Mouse (Mus musculus): ENCODE data around the gene Cntnap2. TPM values are rescaled to one million over a fixed set of nuclear protein-coding genes. Genes with fewer than 3 reads are reported as not detected.

The Cntnap2 gene
- polyA plus RNA-seq, 1 experiment from 2014 or later, result 3.8 TPM

DNA sequence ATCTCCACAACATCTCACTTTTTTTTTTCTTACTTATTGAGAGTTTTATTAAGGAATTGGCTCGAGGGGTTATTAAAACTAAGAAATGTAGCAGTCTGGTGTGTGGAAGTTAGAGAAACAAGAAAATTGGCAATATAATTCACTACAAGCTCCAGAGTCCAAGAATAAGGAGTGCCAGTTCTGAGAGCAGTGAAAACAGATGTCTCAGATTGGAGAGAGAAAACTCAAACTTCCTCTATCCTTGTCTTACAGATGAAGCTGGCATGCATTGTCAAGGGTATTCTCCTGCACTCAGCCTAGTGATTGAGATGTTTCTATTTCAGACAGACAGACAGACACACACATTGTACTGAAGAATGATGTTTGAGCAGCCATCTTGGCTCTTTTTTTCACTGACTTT lies 1984.4 kb downstream of the Cntnap2 start:
- WGBS, result 86% methylated on average over 1 of the region's 1 CpGs
- no peak overlapping the region for H3K9ac ChIP-seq (replicated peaks; ENCODE audit: low read depth, low read length)
- no peak for ATAC-seq (ENCODE audit: insufficient number of reproducible peaks, insufficient read depth, low FRiP score, low read depth)

DNA sequence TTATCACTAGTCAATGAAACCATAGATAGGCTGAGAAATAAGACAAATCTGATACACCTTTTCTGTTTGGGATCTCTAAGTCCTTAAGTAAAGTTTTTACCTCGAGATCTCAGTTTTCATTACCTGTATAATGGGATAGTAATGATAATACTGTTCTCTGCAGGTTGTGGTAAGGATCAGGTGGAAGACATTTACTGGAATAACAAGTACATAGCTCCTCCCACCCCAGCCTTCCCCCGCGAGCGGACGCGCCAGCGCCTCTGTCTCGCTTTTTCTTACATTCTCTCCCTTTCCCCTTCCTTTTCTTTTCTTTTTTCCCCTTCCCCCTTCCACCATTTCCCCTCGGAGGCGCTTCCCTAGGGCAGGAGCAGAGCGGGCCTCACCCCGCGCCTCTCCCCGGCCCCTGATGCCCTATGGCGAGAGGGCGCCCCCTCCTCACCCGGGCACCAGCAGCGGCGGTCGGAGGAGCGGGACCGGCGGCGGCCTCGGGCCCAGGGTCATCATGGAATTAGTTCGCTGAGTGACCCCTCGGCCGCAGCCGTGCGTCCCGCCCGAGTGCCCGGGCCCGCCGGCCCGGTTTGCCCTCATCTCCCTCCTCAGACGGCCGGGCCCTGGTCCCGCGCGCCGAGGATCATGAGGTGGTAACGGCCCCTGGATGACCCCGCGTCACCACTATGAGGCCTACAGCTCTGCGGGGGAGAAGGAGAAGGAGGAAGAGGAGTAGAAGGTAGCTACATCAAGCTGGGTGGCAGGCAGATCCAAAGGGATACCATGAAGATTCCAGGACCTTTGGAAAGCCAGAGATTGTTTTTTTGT lies 1985.4 kb downstream of the Cntnap2 start:
- Histone ChIP-seq H3K27me3 (ENCODE audit: control insufficient read depth, insufficient read depth, low read length) (no peaks in the 10 kb centered on the region), H3K4me1 (ENCODE audit: control insufficient read depth, insufficient read depth, low read length) (no peaks in the 10 kb centered on the region), H3K27ac (ENCODE audit: low read length) (no peak overlapping the region), H3K4me3 (ENCODE audit: low read depth, low read length) (peak overlapping the region; percentile 31), H3K4me2 (replicated peaks; ENCODE audit: low read depth, low read length) (peak overlapping the region; percentile 66), H3K36me3 (ENCODE audit: control insufficient read depth, insufficient read depth, low read length) (no peaks in the 10 kb centered on the region), H3K9me3 (ENCODE audit: control insufficient read depth, low read depth, low read length) (no peaks in the 10 kb centered on the region), H3K9ac (replicated peaks; ENCODE audit: low read depth, low read length) (0 out of 2 replicates have a peak overlapping the region, but pooled peaks have one; percentile 18)
- 0 out of 2 replicates have a peak, but pooled peaks have one; percentile 33 for ATAC-seq (ENCODE audit: insufficient number of reproducible peaks, insufficient read depth, low FRiP score, low read depth)
- WGBS, result 2% methylated on average over 46 of the region's 46 CpGs

More for the DNA sequence above, 1984.4 kb downstream of the Cntnap2 start:
- no peaks in the 10 kb centered on the region for H3K27me3 ChIP-seq (ENCODE audit: control insufficient read depth, insufficient read depth, low read length)
- no peak overlapping the region for H3K4me2 ChIP-seq (replicated peaks; ENCODE audit: low read depth, low read length)
- H3K27ac ChIP-seq (ENCODE audit: low read length), result no peak overlapping the region
- no peak overlapping the region for H3K4me3 ChIP-seq (ENCODE audit: low read depth, low read length)
- H3K36me3 ChIP-seq (ENCODE audit: control insufficient read depth, insufficient read depth, low read length), result no peaks in the 10 kb centered on the region
- no peaks in the 10 kb centered on the region for H3K4me1 ChIP-seq (ENCODE audit: control insufficient read depth, insufficient read depth, low read length)
- H3K9me3 ChIP-seq (ENCODE audit: control insufficient read depth, low read depth, low read length), result no peaks in the 10 kb centered on the region

DNA sequence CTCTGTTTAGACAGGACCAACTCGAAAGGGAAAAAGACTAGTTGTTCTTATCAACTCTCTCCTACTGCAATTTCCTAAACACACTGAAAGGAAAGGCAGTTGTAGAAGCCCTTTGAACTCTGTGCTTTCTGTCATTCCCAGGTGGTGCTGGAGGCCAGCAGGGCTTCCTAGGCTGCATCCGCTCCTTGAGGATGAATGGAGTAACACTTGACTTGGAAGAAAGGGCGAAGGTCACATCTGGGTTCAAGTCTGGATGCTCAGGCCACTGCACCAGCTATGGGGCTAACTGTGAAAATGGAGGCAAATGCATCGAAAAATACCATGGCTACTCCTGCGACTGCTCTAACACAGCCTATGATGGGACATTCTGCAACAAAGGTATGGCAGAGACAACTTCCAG lies 1989.9 kb downstream of the Cntnap2 start:
- Histone ChIP-seq H3K9ac (replicated peaks; ENCODE audit: low read depth, low read length) (no peak overlapping the region), H3K4me1 (ENCODE audit: control insufficient read depth, insufficient read depth, low read length) (no peaks in the 10 kb centered on the region), H3K27me3 (ENCODE audit: control insufficient read depth, insufficient read depth, low read length) (no peaks in the 10 kb centered on the region), H3K4me2 (replicated peaks; ENCODE audit: low read depth, low read length) (no peak overlapping the region), H3K27ac (ENCODE audit: low read length) (no peak overlapping the region), H3K9me3 (ENCODE audit: control insufficient read depth, low read depth, low read length) (no peaks in the 10 kb centered on the region), H3K4me3 (ENCODE audit: low read depth, low read length) (no peak overlapping the region), H3K36me3 (ENCODE audit: control insufficient read depth, insufficient read depth, low read length) (no peaks in the 10 kb centered on the region)
- ATAC-seq (ENCODE audit: insufficient number of reproducible peaks, insufficient read depth, low FRiP score, low read depth), result no peak
- 61% methylated on average over 5 of the region's 5 CpGs for WGBS

DNA sequence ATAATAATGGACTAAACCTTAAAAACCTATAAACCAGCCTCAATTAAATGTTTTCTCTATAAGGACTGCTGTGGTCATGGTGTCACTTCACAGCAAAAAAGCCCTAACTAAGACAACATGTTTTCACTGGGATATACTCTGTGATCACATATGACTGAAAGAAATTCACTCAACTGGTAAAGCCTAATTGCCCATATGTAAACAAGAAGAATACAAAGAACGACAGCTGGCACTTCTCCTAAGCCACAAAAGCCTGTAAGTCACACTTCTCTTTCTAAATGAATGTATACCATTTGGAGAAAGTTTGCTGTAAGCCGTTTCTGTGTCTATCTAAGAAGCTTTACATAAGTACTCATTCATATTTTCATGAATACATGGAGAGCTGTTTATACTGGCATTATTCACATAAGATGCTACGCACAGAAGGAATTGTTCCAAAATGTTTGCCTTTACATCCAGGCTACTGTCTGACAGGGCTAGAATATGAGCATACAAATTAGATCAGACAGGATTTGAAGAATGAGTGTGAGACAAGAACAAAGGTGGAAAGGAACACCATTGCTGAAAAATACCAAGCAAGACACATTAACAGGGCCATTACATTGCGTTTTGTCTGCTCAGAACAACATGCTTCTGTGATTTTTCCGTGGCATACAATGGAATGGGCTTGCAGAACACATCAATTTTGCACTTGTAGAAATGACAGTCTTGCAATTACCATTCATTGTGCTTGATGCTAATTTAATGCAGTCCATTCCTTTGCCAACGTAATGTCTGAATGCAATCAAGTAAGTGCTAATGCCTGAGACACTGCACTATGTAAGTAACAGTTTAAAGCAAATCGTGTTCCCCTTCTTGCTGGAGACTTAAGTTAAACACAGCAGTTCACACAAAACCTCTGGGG lies 1991.4 kb downstream of the Cntnap2 start:
- Histone ChIP-seq H3K9me3 (ENCODE audit: control insufficient read depth, low read depth, low read length) (no peaks in the 10 kb centered on the region), H3K4me2 (replicated peaks; ENCODE audit: low read depth, low read length) (no peak overlapping the region), H3K27ac (ENCODE audit: low read length) (no peak overlapping the region), H3K4me1 (ENCODE audit: control insufficient read depth, insufficient read depth, low read length) (no peaks in the 10 kb centered on the region), H3K9ac (replicated peaks; ENCODE audit: low read depth, low read length) (no peak overlapping the region), H3K36me3 (ENCODE audit: control insufficient read depth, insufficient read depth, low read length) (no peaks in the 10 kb centered on the region), H3K27me3 (ENCODE audit: control insufficient read depth, insufficient read depth, low read length) (no peaks in the 10 kb centered on the region), H3K4me3 (ENCODE audit: low read depth, low read length) (no peak overlapping the region)
- WGBS, result 47% methylated on average over 7 of the region's 7 CpGs
- no peak for ATAC-seq (ENCODE audit: insufficient number of reproducible peaks, insufficient read depth, low FRiP score, low read depth)

GRCm38 (mm10) chr6:47061341-47061740 lies 2002.2 kb downstream of the Cntnap2 start:
- Histone ChIP-seq H3K9me3 (ENCODE audit: control insufficient read depth, low read depth, low read length) (no peaks in the 10 kb centered on the region), H3K27ac (ENCODE audit: low read length) (no peak overlapping the region), H3K4me1 (ENCODE audit: control insufficient read depth, insufficient read depth, low read length) (no peaks in the 10 kb centered on the region), H3K4me3 (ENCODE audit: low read depth, low read length) (no peak overlapping the region), H3K27me3 (ENCODE audit: control insufficient read depth, insufficient read depth, low read length) (no peaks in the 10 kb centered on the region), H3K36me3 (ENCODE audit: control insufficient read depth, insufficient read depth, low read length) (no peaks in the 10 kb centered on the region), H3K4me2 (replicated peaks; ENCODE audit: low read depth, low read length) (no peak overlapping the region), H3K9ac (replicated peaks; ENCODE audit: low read depth, low read length) (no peak overlapping the region)
- 68% methylated on average over 3 of the region's 3 CpGs for WGBS
- no peak for ATAC-seq (ENCODE audit: insufficient number of reproducible peaks, insufficient read depth, low FRiP score, low read depth)

DNA sequence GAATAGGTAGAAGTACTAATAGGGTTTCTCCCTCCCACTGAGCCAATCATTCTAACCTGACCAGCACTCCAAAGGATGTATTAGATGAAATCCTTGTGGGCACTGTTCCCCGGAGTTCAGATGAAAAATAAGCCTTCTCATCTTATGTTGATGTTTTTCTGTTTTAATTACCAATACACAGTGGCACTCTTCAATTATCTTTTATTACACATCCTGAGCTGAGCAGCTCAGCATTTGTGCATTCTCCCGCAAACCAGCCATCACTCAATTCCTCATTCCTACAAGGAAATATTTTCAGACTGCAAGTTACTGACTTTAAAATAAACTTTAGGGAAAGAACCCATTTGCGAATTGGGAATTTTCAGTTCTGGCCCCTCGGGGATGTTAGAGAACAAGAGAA lies 2030.8 kb downstream of the Cntnap2 start:
- Histone ChIP-seq H3K9ac (replicated peaks; ENCODE audit: low read depth, low read length) (no peak overlapping the region), H3K27me3 (ENCODE audit: control insufficient read depth, insufficient read depth, low read length) (no peaks in the 10 kb centered on the region), H3K4me3 (ENCODE audit: low read depth, low read length) (no peak overlapping the region), H3K4me1 (ENCODE audit: control insufficient read depth, insufficient read depth, low read length) (no peaks in the 10 kb centered on the region), H3K9me3 (ENCODE audit: control insufficient read depth, low read depth, low read length) (no peaks in the 10 kb centered on the region), H3K36me3 (ENCODE audit: control insufficient read depth, insufficient read depth, low read length) (no peaks in the 10 kb centered on the region), H3K27ac (ENCODE audit: low read length) (no peak overlapping the region), H3K4me2 (replicated peaks; ENCODE audit: low read depth, low read length) (no peak overlapping the region)
- WGBS, result 50% methylated on average over 4 of the region's 4 CpGs
- no peak for ATAC-seq (ENCODE audit: insufficient number of reproducible peaks, insufficient read depth, low FRiP score, low read depth)

- Histone ChIP-seq H3K4me1 (ENCODE audit: control insufficient read depth, insufficient read depth, low read length) (no peaks in the 10 kb centered on the region), H3K36me3 (ENCODE audit: control insufficient read depth, insufficient read depth, low read length) (no peaks in the 10 kb centered on the region), H3K9ac (replicated peaks; ENCODE audit: low read depth, low read length) (no peak overlapping the region), H3K9me3 (ENCODE audit: control insufficient read depth, low read depth, low read length) (no peaks in the 10 kb centered on the region), H3K27ac (ENCODE audit: low read length) (no peak overlapping the region), H3K27me3 (ENCODE audit: control insufficient read depth, insufficient read depth, low read length) (no peaks in the 10 kb centered on the region), H3K4me3 (ENCODE audit: low read depth, low read length) (no peak overlapping the region), H3K4me2 (replicated peaks; ENCODE audit: low read depth, low read length) (no peak overlapping the region)
- no peak for ATAC-seq (ENCODE audit: insufficient number of reproducible peaks, insufficient read depth, low FRiP score, low read depth)
- 48% methylated on average over 1 of the region's 1 CpGs for WGBS
These were observed 2045.8 kb downstream of the Cntnap2 start for GRCm38 (mm10) chr6:47104951-47105350.

GRCm38 (mm10) chr6:47109582-47110220 lies 2050.5 kb downstream of the Cntnap2 start:
- no peaks in the 10 kb centered on the region for H3K4me1 ChIP-seq (ENCODE audit: control insufficient read depth, insufficient read depth, low read length)
- H3K9me3 ChIP-seq (ENCODE audit: control insufficient read depth, low read depth, low read length), result no peaks in the 10 kb centered on the region
- no peaks in the 10 kb centered on the region for H3K36me3 ChIP-seq (ENCODE audit: control insufficient read depth, insufficient read depth, low read length)
- no peaks in the 10 kb centered on the region for H3K27me3 ChIP-seq (ENCODE audit: control insufficient read depth, insufficient read depth, low read length)
- H3K9ac ChIP-seq (replicated peaks; ENCODE audit: low read depth, low read length), result no peak overlapping the region
- ATAC-seq (ENCODE audit: insufficient number of reproducible peaks, insufficient read depth, low FRiP score, low read depth), result no peak
- H3K4me3 ChIP-seq (ENCODE audit: low read depth, low read length), result no peak overlapping the region
- WGBS, result 39% methylated on average over 6 of the region's 6 CpGs
- H3K27ac ChIP-seq (ENCODE audit: low read length), result no peak overlapping the region
- H3K4me2 ChIP-seq (replicated peaks; ENCODE audit: low read depth, low read length), result no peak overlapping the region
